Mouse (Mus musculus): Measurements from ENCODE around the gene Aldh1l1. TPM values are rescaled to one million over a fixed set of nuclear protein-coding genes. Genes with fewer than 3 reads are reported as not detected.

The Aldh1l1 gene
- polyA plus RNA-seq, 2 experiments: 1.5 to 2.1 TPM

- no peak overlapping the region for H3K4me3 ChIP-seq (replicated peaks; ENCODE audit: low read length)
- WGBS: 19% methylated on average over 5 of the region's 5 CpGs
- no peaks in the 10 kb centered on the region for H3K9me3 ChIP-seq (ENCODE audit: control insufficient read depth, low read length)
- ATAC-seq (ENCODE audit: low FRiP score, low read depth): no peak
- H3K4me1 ChIP-seq (ENCODE audit: control insufficient read depth, insufficient read depth, low read length): peaks cover 6% of the 10 kb centered on the region
- no peak overlapping the region for H3K9ac ChIP-seq (ENCODE audit: low read depth, low read length, severe bottlenecking)
- no peak overlapping the region for H3K27ac ChIP-seq (replicated peaks; ENCODE audit: low read depth, low read length)
- no peak for DNase-seq (ENCODE audit: low spot score)
- no peak for TF ChIP-seq POLR2A (IDR thresholded peaks at IDR 0.05; ENCODE audit: borderline replicate concordance, extremely low read depth, insufficient read depth, insufficient read length)
- no peaks in the 10 kb centered on the region for H3K27me3 ChIP-seq (ENCODE audit: control insufficient read depth, insufficient read depth, low read length)
- H3K36me3 ChIP-seq (ENCODE audit: control insufficient read depth, insufficient read depth, low read length): no peaks in the 10 kb centered on the region
- no peak overlapping the region for H3K4me2 ChIP-seq (replicated peaks; ENCODE audit: low read depth, low read length, severe bottlenecking)
These were observed 121.0 kb downstream of the Aldh1l1 start for GRCm38 (mm10) chr6:90607196-90607595.

- DNase-seq (ENCODE audit: low spot score) (no peak), ATAC-seq (ENCODE audit: low FRiP score, low read depth) (no peak)
- Histone ChIP-seq H3K4me1 (ENCODE audit: control insufficient read depth, insufficient read depth, low read length) (peaks cover 6% of the 10 kb centered on the region), H3K4me2 (replicated peaks; ENCODE audit: low read depth, low read length, severe bottlenecking) (no peak overlapping the region), H3K36me3 (ENCODE audit: control insufficient read depth, insufficient read depth, low read length) (no peaks in the 10 kb centered on the region), H3K27me3 (ENCODE audit: control insufficient read depth, insufficient read depth, low read length) (no peaks in the 10 kb centered on the region), H3K9me3 (ENCODE audit: control insufficient read depth, low read length) (no peaks in the 10 kb centered on the region), H3K27ac (replicated peaks; ENCODE audit: low read depth, low read length) (no peak overlapping the region), H3K9ac (ENCODE audit: low read depth, low read length, severe bottlenecking) (no peak overlapping the region), H3K4me3 (replicated peaks; ENCODE audit: low read length) (no peak overlapping the region)
- TF ChIP-seq POLR2A (IDR thresholded peaks at IDR 0.05; ENCODE audit: borderline replicate concordance, extremely low read depth, insufficient read depth, insufficient read length): no peak
- WGBS: 69% methylated on average over 6 of the region's 6 CpGs
These were observed 122.0 kb downstream of the Aldh1l1 start for GRCm38 (mm10) chr6:90608186-90608585.

GRCm38 (mm10) chr6:90610248-90610647, 124.0 kb downstream of the Aldh1l1 start:
- H3K9ac ChIP-seq (ENCODE audit: low read depth, low read length, severe bottlenecking): no peak overlapping the region
- no peak for DNase-seq (ENCODE audit: low spot score)
- peaks cover 2% of the 10 kb centered on the region for H3K4me1 ChIP-seq (ENCODE audit: control insufficient read depth, insufficient read depth, low read length)
- WGBS: 82% methylated on average over 5 of the region's 5 CpGs
- H3K4me3 ChIP-seq (replicated peaks; ENCODE audit: low read length): no peak overlapping the region
- H3K27me3 ChIP-seq (ENCODE audit: control insufficient read depth, insufficient read depth, low read length): no peaks in the 10 kb centered on the region
- no peak for ATAC-seq (ENCODE audit: low FRiP score, low read depth)
- H3K27ac ChIP-seq (replicated peaks; ENCODE audit: low read depth, low read length): no peak overlapping the region
- H3K4me2 ChIP-seq (replicated peaks; ENCODE audit: low read depth, low read length, severe bottlenecking): no peak overlapping the region
- TF ChIP-seq POLR2A (IDR thresholded peaks at IDR 0.05; ENCODE audit: borderline replicate concordance, extremely low read depth, insufficient read depth, insufficient read length): no peak
- no peaks in the 10 kb centered on the region for H3K9me3 ChIP-seq (ENCODE audit: control insufficient read depth, low read length)
- no peaks in the 10 kb centered on the region for H3K36me3 ChIP-seq (ENCODE audit: control insufficient read depth, insufficient read depth, low read length)

GRCm38 (mm10) chr6:90613277-90613676, 127.0 kb downstream of the Aldh1l1 start:
- H3K4me2 ChIP-seq (replicated peaks; ENCODE audit: low read depth, low read length, severe bottlenecking): no peak overlapping the region
- H3K27ac ChIP-seq (replicated peaks; ENCODE audit: low read depth, low read length): no peak overlapping the region
- H3K4me1 ChIP-seq (ENCODE audit: control insufficient read depth, insufficient read depth, low read length): no peaks in the 10 kb centered on the region
- DNase-seq (ENCODE audit: low spot score): no peak
- no peaks in the 10 kb centered on the region for H3K9me3 ChIP-seq (ENCODE audit: control insufficient read depth, low read length)
- H3K4me3 ChIP-seq (replicated peaks; ENCODE audit: low read length): no peak overlapping the region
- H3K9ac ChIP-seq (ENCODE audit: low read depth, low read length, severe bottlenecking): no peak overlapping the region
- no peaks in the 10 kb centered on the region for H3K36me3 ChIP-seq (ENCODE audit: control insufficient read depth, insufficient read depth, low read length)
- WGBS: 67% methylated on average over 8 of the region's 8 CpGs
- no peaks in the 10 kb centered on the region for H3K27me3 ChIP-seq (ENCODE audit: control insufficient read depth, insufficient read depth, low read length)
- ATAC-seq (ENCODE audit: low FRiP score, low read depth): no peak
- TF ChIP-seq POLR2A (IDR thresholded peaks at IDR 0.05; ENCODE audit: borderline replicate concordance, extremely low read depth, insufficient read depth, insufficient read length): no peak

GRCm38 (mm10) chr6:90615362-90615761, 129.1 kb downstream of the Aldh1l1 start:
- no peak for DNase-seq (ENCODE audit: low spot score)
- ATAC-seq (ENCODE audit: low FRiP score, low read depth): no peak
- Histone ChIP-seq H3K9ac (ENCODE audit: low read depth, low read length, severe bottlenecking) (no peak overlapping the region), H3K4me2 (replicated peaks; ENCODE audit: low read depth, low read length, severe bottlenecking) (no peak overlapping the region), H3K27me3 (ENCODE audit: control insufficient read depth, insufficient read depth, low read length) (no peaks in the 10 kb centered on the region), H3K36me3 (ENCODE audit: control insufficient read depth, insufficient read depth, low read length) (no peaks in the 10 kb centered on the region), H3K4me3 (replicated peaks; ENCODE audit: low read length) (no peak overlapping the region), H3K27ac (replicated peaks; ENCODE audit: low read depth, low read length) (no peak overlapping the region), H3K9me3 (ENCODE audit: control insufficient read depth, low read length) (no peaks in the 10 kb centered on the region), H3K4me1 (ENCODE audit: control insufficient read depth, insufficient read depth, low read length) (no peaks in the 10 kb centered on the region)
- 80% methylated on average over 7 of the region's 7 CpGs for WGBS
- TF ChIP-seq POLR2A (IDR thresholded peaks at IDR 0.05; ENCODE audit: borderline replicate concordance, extremely low read depth, insufficient read depth, insufficient read length): no peak

- Histone ChIP-seq H3K4me1 (ENCODE audit: control insufficient read depth, insufficient read depth, low read length) (no peaks in the 10 kb centered on the region), H3K27me3 (ENCODE audit: control insufficient read depth, insufficient read depth, low read length) (no peaks in the 10 kb centered on the region), H3K27ac (replicated peaks; ENCODE audit: low read depth, low read length) (no peak overlapping the region), H3K9me3 (ENCODE audit: control insufficient read depth, low read length) (no peaks in the 10 kb centered on the region), H3K9ac (ENCODE audit: low read depth, low read length, severe bottlenecking) (no peak overlapping the region), H3K4me3 (replicated peaks; ENCODE audit: low read length) (no peak overlapping the region), H3K36me3 (ENCODE audit: control insufficient read depth, insufficient read depth, low read length) (no peaks in the 10 kb centered on the region), H3K4me2 (replicated peaks; ENCODE audit: low read depth, low read length, severe bottlenecking) (no peak overlapping the region)
- DNase-seq (ENCODE audit: low spot score) (no peak), ATAC-seq (ENCODE audit: low FRiP score, low read depth) (no peak)
- no peak for TF ChIP-seq POLR2A (IDR thresholded peaks at IDR 0.05; ENCODE audit: borderline replicate concordance, extremely low read depth, insufficient read depth, insufficient read length)
- 80% methylated on average over 6 of the region's 6 CpGs for WGBS
These were observed 129.8 kb downstream of the Aldh1l1 start for GRCm38 (mm10) chr6:90615991-90616390.
